ENCODE assay signal across 17 mouse cellular contexts in the genomic region with DNA sequence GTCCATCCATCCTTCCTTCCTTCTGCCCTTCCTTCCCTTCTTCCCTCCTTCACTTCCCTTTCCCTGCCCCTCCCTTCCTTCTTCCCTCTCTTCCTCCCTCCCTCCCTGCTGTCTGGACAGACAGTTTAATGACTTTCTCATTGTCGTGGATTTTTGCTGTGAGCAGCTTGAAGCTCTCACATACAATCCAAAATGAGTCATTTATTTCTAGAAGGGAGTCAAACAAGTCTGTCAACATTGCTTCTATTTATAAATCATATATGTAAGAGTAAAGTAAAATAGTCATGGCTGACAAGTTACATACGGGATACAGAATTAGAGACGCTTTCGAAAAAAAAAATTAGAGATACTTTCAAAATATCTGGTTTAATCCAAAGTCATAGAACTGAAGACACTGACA. TPM values are rescaled to one million over a fixed set of nuclear protein-coding genes. Genes with fewer than 3 reads are reported as not detected.
DNase-seq lines count a peak whose midpoint lies in the region; ATAC-seq lines count a peak whose summit lies in the region.
"Had no signal": no experiment of that assay in that cellular context is flagged by ENCODE, and none has a peak within 500 bp of the region (broad histone marks: within the 10 kb centered on the region; RNA-seq: fewer than 3 reads in every experiment).

No protein-coding gene starts in this region.

- H3K36me3 ChIP-seq in heart, embryonic 12.5 days = peaks cover 21% of the 10 kb centered on the region
- peaks cover 44% of the 10 kb centered on the region for H3K36me3 ChIP-seq in kidney, embryonic 15.5 days
- H3K36me3 ChIP-seq in embryonic facial prominence, embryonic 10.5 days (replicated peaks) = peaks cover 52% of the 10 kb centered on the region
- H3K36me3 ChIP-seq in forebrain, embryonic 14.5 days (ENCODE audit: control insufficient read depth, insufficient read depth, low read length) = peaks cover 39% of the 10 kb centered on the region

- no peaks in the 10 kb centered on the region for H3K9me3 ChIP-seq in heart, embryonic 12.5 days (replicated peaks)
- H3K9me3 ChIP-seq in kidney, embryonic 15.5 days (replicated peaks) = no peaks in the 10 kb centered on the region
- H3K9me3 ChIP-seq in embryonic facial prominence, embryonic 10.5 days = no peaks in the 10 kb centered on the region
- no peaks in the 10 kb centered on the region for H3K9me3 ChIP-seq in forebrain, embryonic 14.5 days (replicated peaks; ENCODE audit: control insufficient read depth, low read length)
- H3K9me3 ChIP-seq: stomach, embryonic 15.5 days had no signal

- H3K9ac ChIP-seq in heart, embryonic 12.5 days = no peak overlapping the region
- no peak overlapping the region for H3K9ac ChIP-seq in kidney, embryonic 15.5 days
- H3K9ac ChIP-seq in forebrain, embryonic 14.5 days (ENCODE audit: low read length) = no peak overlapping the region
- H3K9ac ChIP-seq: stomach, embryonic 15.5 days had no signal

- no peak for ATAC-seq in heart, embryonic 12.5 days (ENCODE audit: insufficient number of reproducible peaks, low FRiP score)
- no peak for ATAC-seq in kidney, embryonic 15.5 days (replicated peaks; ENCODE audit: low FRiP score)
- no peak for ATAC-seq in forebrain, embryonic 14.5 days
- ATAC-seq in erythroblast, adult 5-6 weeks (replicated peaks; ENCODE audit: low FRiP score, poor library complexity, severe bottlenecking) = no peak
- no peak for ATAC-seq in frontal cortex, adult (ENCODE audit: low TSS enrichment)
- ATAC-seq: Patski had no signal

- no peaks in the 10 kb centered on the region for H3K27me3 ChIP-seq in heart, embryonic 12.5 days (replicated peaks)
- H3K27me3 ChIP-seq in kidney, embryonic 15.5 days = no peaks in the 10 kb centered on the region
- H3K27me3 ChIP-seq in embryonic facial prominence, embryonic 10.5 days (replicated peaks; ENCODE audit: low read depth, poor library complexity, severe bottlenecking) = no peaks in the 10 kb centered on the region
- no peaks in the 10 kb centered on the region for H3K27me3 ChIP-seq in forebrain, embryonic 14.5 days (replicated peaks; ENCODE audit: control insufficient read depth, insufficient read depth, low read length)
- H3K27me3 ChIP-seq: Patski; stomach, embryonic 15.5 days had no signal

- H3K27ac ChIP-seq in heart, embryonic 12.5 days (ENCODE audit: poor library complexity, severe bottlenecking) = peak overlapping the region; percentile 80; the same call in 1 of the 2 replicates
- H3K27ac ChIP-seq in kidney, embryonic 15.5 days = peak overlapping the region; percentile 76
- peak overlapping the region; percentile 83; the same call in 1 of the 2 replicates for H3K27ac ChIP-seq in embryonic facial prominence, embryonic 10.5 days (replicated peaks)
- H3K27ac ChIP-seq in forebrain, embryonic 14.5 days (ENCODE audit: low read depth, low read length) = peak overlapping the region; percentile 85
- H3K27ac ChIP-seq: layer of hippocampus, adult 2 months had no signal

- H3K4me1 ChIP-seq in heart, embryonic 12.5 days (replicated peaks) = peaks cover 37% of the 10 kb centered on the region
- peaks cover 46% of the 10 kb centered on the region for H3K4me1 ChIP-seq in kidney, embryonic 15.5 days
- peaks cover 42% of the 10 kb centered on the region for H3K4me1 ChIP-seq in embryonic facial prominence, embryonic 10.5 days
- H3K4me1 ChIP-seq in forebrain, embryonic 14.5 days (ENCODE audit: control insufficient read depth, insufficient read depth, low read length) = peaks cover 36% of the 10 kb centered on the region

- WGBS in heart, embryonic 12.5 days = 59% methylated on average over 4 of the region's 4 CpGs
- WGBS in kidney, embryonic 15.5 days = 52% methylated on average over 4 of the region's 4 CpGs
- WGBS in embryonic facial prominence, embryonic 10.5 days = 72% methylated on average over 4 of the region's 4 CpGs
- WGBS in forebrain, embryonic 14.5 days = 70% methylated on average over 4 of the region's 4 CpGs

- intact Hi-C loops in heart, postnatal 36 days (cut with DNase I) = no loop called here

- no peak for DNase-seq in heart, postnatal 36 days
- no peak for DNase-seq in kidney, postnatal 14 days
- DNase-seq in embryonic facial prominence, embryonic 10.5 days (ENCODE audit: low spot score) = no peak
- DNase-seq in forebrain, embryonic 14.5 days (ENCODE audit: low spot score) = no peak
- DNase-seq: cerebellum, adult 18-20 months; gastrocnemius, postnatal 14 days; kidney, adult 8-10 months; lung, adult 2 months; retina, postnatal 1 day; thymus, postnatal 36 days had no signal

- H3K4me3 ChIP-seq in heart, embryonic 12.5 days = no peak overlapping the region
- H3K4me3 ChIP-seq in kidney, embryonic 15.5 days (replicated peaks) = no peak overlapping the region
- no peak overlapping the region for H3K4me3 ChIP-seq in embryonic facial prominence, embryonic 10.5 days
- no peak overlapping the region for H3K4me3 ChIP-seq in forebrain, embryonic 14.5 days (ENCODE audit: low read depth, low read length)
- H3K4me3 ChIP-seq: layer of hippocampus, adult 2 months; stomach, embryonic 15.5 days had no signal

- H3K4me2 ChIP-seq in heart, embryonic 12.5 days = no peak overlapping the region
- no peak overlapping the region for H3K4me2 ChIP-seq in kidney, embryonic 15.5 days
- no peak overlapping the region for H3K4me2 ChIP-seq in forebrain, embryonic 14.5 days (ENCODE audit: low read length)
- H3K4me2 ChIP-seq: stomach, embryonic 15.5 days had no signal

RNA-seq across cellular contexts. Expression of a gene that starts 43.7 kb away (rescaled TPM):
- polyA plus RNA-seq in heart, embryonic 12.5 days (2016; fragmentation: Nextera tagmentation; extraction: Ambion mirVana) = 49.9 and 52.9 TPM in 2 replicates
- 10 to 100 TPM; 20.8 to 27.4 TPM for total RNA-seq in heart, postnatal 36 days (2021)
- 85.5 and 94.3 TPM in 2 replicates for polyA plus RNA-seq in kidney, embryonic 15.5 days (2015; fragmentation: Nextera tagmentation; extraction: Ambion mirVana)
- polyA plus RNA-seq in embryonic facial prominence, embryonic 10.5 days (2016; fragmentation: Nextera tagmentation; extraction: Ambion mirVana) = 67.0 and 71.9 TPM in 2 replicates
- polyA plus RNA-seq in forebrain, embryonic 14.5 days (2014; fragmentation: Nextera tagmentation; extraction: Ambion mirVana) = 99.1 and 114 TPM in 2 replicates
- 0.63 TPM in 1 of 2 replicates, not detected in the other for total RNA-seq in erythroblast, adult 5-6 weeks (2015; ENCODE audit: low replicate concordance)
- total RNA-seq in erythroblast, adult 5-6 weeks (2017; ENCODE audit: low replicate concordance) = not detected in 2 replicates
